Mouse (Mus musculus) retina, embryonic 14.5 days (tissue): ENCODE data around the gene Wipi1.

Experiments used
- DNase-seq: peaks from one replicate; pipeline ENCODE4 v3.0.0-alpha.2; 2015; ENCODE audit warnings: low spot score

Wipi1 gene

DNA sequence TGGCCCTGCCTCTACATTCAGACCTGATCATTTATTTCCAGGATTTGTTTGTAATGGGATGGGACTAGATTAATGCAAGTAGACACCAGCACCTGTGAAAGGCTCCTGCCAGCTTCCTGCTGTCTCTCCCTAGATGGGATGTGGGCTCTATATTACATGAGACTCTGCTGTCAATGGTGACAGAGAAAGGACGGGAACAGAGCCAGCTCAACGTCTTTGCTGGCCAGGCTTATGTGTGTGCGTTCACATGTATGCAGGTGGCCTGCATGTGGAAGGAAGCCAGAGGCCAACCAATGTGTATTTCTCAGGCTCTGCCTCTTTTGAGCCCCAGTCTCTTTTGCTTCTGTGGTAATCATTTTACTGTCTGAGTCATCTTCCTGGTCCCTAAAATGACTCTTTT is 33.2 kb downstream of the Wipi1 start:
- DNase-seq: no peak

- no peak for DNase-seq
Observed at GRCm38 (mm10) chr11:109575832-109576231, 35.9 kb downstream of the Wipi1 start.

GRCm38 (mm10) chr11:109574604-109575003 is 37.2 kb downstream of the Wipi1 start:
- no peak for DNase-seq

GRCm38 (mm10) chr11:109572051-109572450 is 39.7 kb downstream of the Wipi1 start:
- no peak for DNase-seq

GRCm38 (mm10) chr11:109569809-109570208 is 42.0 kb downstream of the Wipi1 start:
- no peak for DNase-seq

GRCm38 (mm10) chr11:109569007-109569618 is 42.7 kb downstream of the Wipi1 start:
- DNase-seq: no peak

- DNase-seq: no peak
Observed at GRCm38 (mm10) chr11:109564466-109565214, 47.1 kb downstream of the Wipi1 start.

DNA sequence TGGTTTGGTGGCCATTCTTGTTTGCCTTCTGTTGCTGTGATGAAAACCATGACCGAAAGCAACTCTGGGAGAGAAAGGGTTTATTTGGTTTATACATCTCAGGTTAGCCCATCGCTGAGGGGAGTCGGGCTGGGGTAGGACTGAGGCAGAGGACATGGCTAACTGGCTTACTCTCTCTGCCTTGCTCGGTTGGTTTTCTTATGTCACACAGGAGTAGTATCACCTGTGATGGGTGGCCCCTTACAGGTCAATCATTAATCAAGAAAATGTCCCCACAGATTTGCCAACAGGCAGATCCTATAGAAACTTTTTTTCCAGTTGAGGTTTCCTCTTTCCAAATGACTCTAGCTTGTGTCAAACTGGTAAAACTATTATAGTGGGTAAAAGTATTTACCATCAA is 48.1 kb downstream of the Wipi1 start:
- DNase-seq: no peak

DNA sequence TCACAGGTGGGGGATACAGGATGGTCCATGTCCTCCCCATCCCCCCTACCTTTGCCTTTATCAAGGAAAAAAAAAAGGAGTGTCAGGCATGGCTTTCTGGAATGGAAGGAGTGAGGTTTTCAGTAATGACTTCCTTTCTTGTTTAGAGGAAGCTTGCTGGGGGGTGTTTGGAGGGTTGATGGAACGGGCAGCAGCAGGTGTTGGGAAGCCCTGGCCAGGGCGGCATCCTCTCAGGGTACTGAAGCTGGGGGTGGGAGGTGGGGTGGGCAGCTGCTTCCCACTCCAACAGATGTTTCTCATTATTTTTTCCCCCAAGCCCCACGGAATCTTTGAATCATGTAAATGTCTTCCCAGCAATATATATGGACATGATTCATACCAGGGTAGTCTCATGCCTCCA is 50.3 kb downstream of the Wipi1 start:
- no peak for DNase-seq

DNA sequence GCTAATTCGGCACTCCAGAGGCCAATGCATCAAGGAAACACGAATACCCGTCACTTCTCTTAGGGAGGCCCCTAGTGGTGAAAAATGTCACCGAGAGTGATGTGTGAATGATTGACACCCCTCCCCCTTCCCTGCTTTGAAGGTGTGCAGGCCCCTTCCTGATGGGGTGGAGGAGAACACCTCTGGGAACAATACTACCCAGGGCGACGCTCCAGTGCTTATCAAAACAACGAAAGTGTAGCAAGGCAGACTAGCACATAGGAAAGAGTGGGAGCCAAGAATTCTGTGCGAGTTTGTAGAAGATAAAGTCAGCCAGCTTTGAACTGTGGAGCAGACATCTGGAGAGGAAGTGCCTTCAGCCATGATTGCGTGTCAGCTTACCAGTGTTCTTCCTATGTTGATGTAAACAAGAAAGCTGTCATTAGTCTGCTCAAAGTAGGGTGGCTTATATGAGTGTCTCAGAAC is 50.9 kb downstream of the Wipi1 start:
- DNase-seq: peak; percentile 35

DNA sequence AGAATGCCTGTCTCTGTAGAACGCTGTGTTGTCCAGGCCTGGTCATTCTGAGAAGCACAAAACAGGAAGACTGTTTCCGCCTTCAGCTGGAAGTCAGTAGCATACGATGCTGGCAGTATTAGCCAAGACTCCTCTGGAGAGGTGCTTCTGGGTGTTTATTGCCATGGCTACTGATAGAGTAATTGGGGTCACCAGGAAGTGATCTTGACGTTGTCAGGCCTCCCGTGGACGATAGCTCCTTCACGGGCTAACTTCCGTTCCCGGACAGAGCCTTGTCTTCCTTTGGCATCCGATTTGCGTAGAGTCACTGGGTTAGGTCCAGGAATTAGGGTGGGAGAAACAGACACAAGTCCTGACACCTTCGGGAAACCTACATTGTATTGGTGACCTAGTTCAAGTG is 52.5 kb downstream of the Wipi1 start:
- DNase-seq: no peak

DNA sequence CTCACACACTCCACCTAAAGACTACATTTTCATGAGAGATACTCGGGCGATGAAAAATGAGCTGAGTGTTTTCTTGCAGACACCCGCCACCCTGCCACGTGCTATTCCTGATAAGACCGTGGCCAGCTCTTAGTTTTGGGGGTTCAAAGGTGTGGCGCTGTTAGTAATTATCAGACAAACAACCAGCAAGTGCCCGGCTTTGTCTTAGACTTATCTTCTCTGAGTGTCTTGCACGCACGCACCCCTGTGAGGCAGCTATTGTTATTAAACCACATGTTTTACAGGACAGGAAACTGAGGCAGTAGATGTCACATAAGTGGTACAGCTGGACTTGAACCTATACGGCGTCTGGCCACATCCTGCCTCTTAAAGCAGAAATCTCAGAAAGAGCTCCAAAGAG is 54.3 kb downstream of the Wipi1 start:
- DNase-seq: no peak

- DNase-seq: no peak
Observed at GRCm38 (mm10) chr11:109556130-109556529, 55.6 kb downstream of the Wipi1 start.

- no peak for DNase-seq
Observed at GRCm38 (mm10) chr11:109554443-109554842, 57.3 kb downstream of the Wipi1 start.

- DNase-seq: no peak
Observed at GRCm38 (mm10) chr11:109553921-109554320, 57.8 kb downstream of the Wipi1 start.

DNA sequence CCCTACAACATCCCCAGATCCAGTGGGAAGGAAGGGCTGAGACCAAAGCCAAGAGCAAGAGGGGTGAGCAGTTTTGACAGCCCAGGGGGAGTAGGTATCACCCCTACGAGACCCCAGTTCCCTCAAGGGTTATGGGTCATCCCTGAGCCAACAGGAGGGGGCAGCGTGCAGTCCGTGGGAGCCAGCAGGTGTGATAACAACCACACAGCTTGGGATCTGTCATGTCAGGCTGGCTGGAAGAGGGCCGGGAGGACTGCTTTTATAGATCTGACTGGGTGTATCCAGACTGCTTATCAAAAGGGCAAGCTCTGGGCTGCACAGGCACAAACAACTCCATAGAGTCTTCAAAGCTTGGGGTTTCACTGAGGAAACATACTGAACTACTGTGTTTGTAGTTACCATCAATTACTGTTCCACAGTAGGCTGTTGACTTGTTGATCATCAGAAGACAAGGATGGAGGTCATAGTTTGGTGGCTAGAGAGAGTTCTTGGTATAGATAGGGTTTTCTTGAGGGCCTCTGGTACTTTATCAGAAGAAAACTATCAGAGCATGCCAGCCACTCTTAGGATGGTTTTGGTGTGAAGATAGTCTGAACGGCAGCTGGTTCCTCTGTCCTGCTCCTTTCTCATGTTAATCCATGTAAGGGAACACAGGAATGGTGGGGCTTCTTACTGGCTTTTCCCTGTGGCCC is 62.0 kb downstream of the Wipi1 start:
- DNase-seq: no peak

DNA sequence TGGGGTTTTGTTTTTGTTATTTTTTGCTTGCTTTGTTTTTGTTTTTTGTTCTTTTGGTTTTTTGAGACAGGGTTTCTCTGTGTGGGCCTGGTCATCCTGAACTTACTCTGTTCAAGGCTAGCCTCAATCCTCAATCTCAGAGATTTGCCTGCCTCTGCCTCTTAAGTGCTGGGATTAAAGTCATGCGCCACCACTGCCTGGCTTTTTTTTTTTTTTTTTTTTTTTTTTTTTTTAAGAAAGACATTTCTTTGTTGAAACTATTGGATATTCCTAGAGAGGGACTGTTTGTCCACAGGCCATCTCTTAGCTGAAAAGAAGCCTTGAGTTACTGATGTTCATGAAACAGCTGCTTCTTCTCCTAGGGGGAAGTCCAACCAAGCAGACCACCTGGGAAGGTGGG is 64.1 kb downstream of the Wipi1 start:
- DNase-seq: no peak

DNA sequence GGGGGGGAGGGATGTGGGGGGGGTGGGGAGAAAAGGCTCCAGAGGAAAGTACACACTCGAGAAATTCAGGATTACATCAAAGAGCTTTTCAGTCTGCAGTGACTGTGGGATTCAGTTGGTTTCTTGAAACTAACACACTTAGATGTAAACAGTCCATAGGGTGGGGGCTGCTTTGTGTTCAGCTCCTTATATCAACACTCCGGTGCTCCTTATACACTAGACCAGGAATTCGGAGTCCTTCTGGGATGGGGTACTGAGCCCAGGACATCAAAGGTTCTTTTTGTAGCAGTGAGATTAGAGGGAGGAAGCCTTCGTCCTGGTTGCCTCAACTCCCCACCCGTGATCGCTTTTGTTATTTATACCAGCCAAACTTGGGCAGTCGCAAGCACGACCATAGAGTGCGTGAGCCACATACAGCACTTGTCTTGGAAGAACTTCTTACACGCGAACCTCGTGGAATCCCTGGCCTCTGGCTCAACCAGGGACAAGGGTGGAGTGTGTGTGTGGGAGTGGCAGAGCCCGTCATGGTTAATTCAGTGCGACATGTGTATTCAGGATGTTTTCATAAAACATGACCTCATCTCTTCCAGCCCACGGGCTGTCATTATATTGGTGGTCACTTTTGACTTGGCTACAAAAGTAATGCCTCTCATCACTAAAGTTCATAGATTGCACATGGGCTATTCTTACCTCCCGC is 65.3 kb downstream of the Wipi1 start:
- peak; percentile 61 for DNase-seq

DNA sequence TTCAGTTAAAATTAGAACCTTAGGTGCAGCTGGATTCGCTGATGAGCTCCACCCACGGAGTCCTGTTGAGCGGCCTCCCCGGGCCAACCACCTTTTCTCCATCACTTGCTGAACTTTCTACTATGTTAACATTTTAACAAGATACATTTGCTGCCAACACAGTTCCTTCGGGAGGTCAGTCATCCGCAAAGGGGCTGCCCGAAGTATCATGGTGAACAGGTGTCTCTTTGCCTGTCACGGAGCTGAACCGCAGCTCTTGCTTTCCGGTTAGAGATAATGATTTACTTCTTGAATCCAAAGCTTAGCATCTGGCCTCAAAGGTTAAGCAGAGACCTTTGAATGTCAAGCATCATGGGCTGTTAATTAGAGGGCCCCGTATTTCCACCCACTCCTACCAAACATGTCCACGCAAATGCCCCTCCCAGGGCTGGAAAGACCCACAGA is 66.0 kb downstream of the Wipi1 start:
- no peak for DNase-seq

- no peak for DNase-seq
Observed at GRCm38 (mm10) chr11:109545265-109545664, 66.5 kb downstream of the Wipi1 start.

GRCm38 (mm10) chr11:109544432-109544831 is 67.3 kb downstream of the Wipi1 start:
- DNase-seq: no peak

GRCm38 (mm10) chr11:109543466-109543865 is 68.3 kb downstream of the Wipi1 start:
- DNase-seq: no peak
